Mouse (Mus musculus) small intestine, adult 2 months (tissue): ENCODE measurements around the gene Mxd3. TPM values are rescaled to one million over a fixed set of nuclear protein-coding genes. Genes with fewer than 3 reads are reported as not detected.
A peak's percentile ranks its signal among the peaks of the same experiment; 100 is the strongest.

Experiments
- H3K27ac ChIP-seq: fragments of 200-500 bp; 2 replicates; pipeline ENCODE4 v1.5.1; 2012; ENCODE audit warnings: low read depth, low read length, control low read depth, inconsistent platforms; ENCODE audit not compliant: insufficient read depth
- H3K27me3 ChIP-seq: fragments of 200-500 bp; 2 replicates; pipeline ENCODE4 v1.6.1; 2012; ENCODE audit warnings: mild to moderate bottlenecking, moderate library complexity, low read length, inconsistent platforms; ENCODE audit not compliant: control insufficient read depth, insufficient read depth
- H3K36me3 ChIP-seq: fragments of 200-500 bp; 2 replicates; pipeline ENCODE4 v1.6.1; 2012; ENCODE audit warnings: mild to moderate bottlenecking, low read length, control low read depth, inconsistent platforms; ENCODE audit not compliant: control insufficient read depth, insufficient read depth
- H3K4me1 ChIP-seq: fragments of 200-500 bp; 2 replicates; pipeline ENCODE4 v1.6.1; 2012; ENCODE audit warnings: low read length, inconsistent platforms, mixed read lengths; ENCODE audit not compliant: control insufficient read depth, insufficient read depth, insufficient read length
- H3K4me3 ChIP-seq: fragments of 200-500 bp; 2 replicates; pipeline ENCODE4 v1.5.1; 2012; ENCODE audit warnings: low read depth, mild to moderate bottlenecking, control low read depth, inconsistent platforms, low read length, moderate library complexity
- CTCF ChIP-seq: fragments of 200-500 bp; IDR thresholded peaks from 2 replicates; pipeline ENCODE4 v1.5.1; 2012; ENCODE audit warnings: low read depth, mild to moderate bottlenecking, control low read depth, inconsistent platforms, low read length, moderate library complexity, mixed read lengths; ENCODE audit not compliant: insufficient replicate concordance, insufficient read length; ENCODE audit errors: extremely low read depth
- POLR2A ChIP-seq: fragments of 200-500 bp; IDR thresholded peaks from 2 replicates; pipeline ENCODE4 v1.6.1; 2012; ENCODE audit warnings: low read depth, mild to moderate bottlenecking, control low read depth, inconsistent platforms, low read length, moderate library complexity
- WGBS: fragments of 180-500 bp; shearing (Covaris S2); methylation state at CpG from one replicate; pipeline ENCODE4 v1.1.7; 2018; 5-methylcytosine and 5-hydroxymethylcytosine counted together
- polyA plus RNA-seq: library from polyadenylated mRNA; depleted of rRNA; stranded (reverse); fragments of >200 nt; gene quantifications from 2 replicates; pipeline ENCODE4 v1.2.3, GENCODE M21; 2012

The Mxd3 gene
- polyA plus RNA-seq, 1 experiment = 8.5 TPM

DNA sequence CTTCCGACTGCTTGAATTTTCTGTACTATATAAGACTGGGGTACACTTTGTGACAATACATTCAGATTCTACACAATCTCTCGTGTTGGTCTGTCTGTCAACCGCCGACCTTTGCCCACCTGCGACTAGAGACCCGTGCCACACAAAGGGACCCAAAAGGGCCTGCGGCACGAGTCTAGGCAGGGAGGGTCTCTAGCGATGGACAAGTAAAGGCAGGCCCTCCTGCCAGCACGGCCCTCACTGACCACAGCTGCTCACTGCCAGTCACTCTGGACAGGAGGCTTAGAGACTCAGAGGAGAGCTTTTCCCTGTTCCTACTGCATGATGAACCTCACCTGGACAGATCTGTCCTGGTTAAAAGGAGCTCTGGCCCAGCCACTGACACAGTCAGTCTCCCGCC is 12.8 kb upstream of the Mxd3 start:
- 36% methylated on average over 11 of the region's 11 CpGs for WGBS
- H3K27ac ChIP-seq = no peak overlapping the region
- H3K4me3 ChIP-seq = no peak overlapping the region
- peaks cover 5% of the 10 kb centered on the region; the same call in 1 of the 2 replicates for H3K4me1 ChIP-seq
- no peaks in the 10 kb centered on the region for H3K27me3 ChIP-seq
- TF ChIP-seq CTCF = no peak
- no peak for TF ChIP-seq POLR2A
- peaks cover 32% of the 10 kb centered on the region for H3K36me3 ChIP-seq

DNA sequence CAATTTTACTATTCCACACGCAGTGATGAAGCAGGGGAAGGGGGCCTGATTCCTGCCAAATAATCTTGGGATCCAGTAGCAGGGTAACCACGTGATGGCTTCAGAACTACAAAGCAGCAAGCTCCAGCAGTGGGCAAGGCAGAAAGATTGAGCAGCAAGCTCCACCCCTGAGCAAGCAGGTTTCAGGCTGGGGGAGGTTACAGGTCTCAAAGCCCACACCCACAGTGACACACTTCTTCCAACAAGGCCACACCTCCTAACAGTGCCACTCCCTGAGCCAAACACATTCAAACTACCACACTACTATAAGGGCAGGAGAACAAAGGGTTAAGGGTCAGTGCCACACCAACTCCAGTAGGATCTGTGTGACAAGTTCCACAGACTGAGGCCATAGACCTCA is 9.6 kb upstream of the Mxd3 start:
- H3K36me3 ChIP-seq = peaks cover 1% of the 10 kb centered on the region; the same call in 1 of the 2 replicates
- WGBS = 17% methylated on average over 2 of the region's 2 CpGs
- H3K27ac ChIP-seq = peak overlapping the region; percentile 19
- no peaks in the 10 kb centered on the region for H3K27me3 ChIP-seq
- peaks cover 5% of the 10 kb centered on the region; the same call in 1 of the 2 replicates for H3K4me1 ChIP-seq
- TF ChIP-seq POLR2A = no peak
- TF ChIP-seq CTCF = no peak
- H3K4me3 ChIP-seq = no peak overlapping the region

DNA sequence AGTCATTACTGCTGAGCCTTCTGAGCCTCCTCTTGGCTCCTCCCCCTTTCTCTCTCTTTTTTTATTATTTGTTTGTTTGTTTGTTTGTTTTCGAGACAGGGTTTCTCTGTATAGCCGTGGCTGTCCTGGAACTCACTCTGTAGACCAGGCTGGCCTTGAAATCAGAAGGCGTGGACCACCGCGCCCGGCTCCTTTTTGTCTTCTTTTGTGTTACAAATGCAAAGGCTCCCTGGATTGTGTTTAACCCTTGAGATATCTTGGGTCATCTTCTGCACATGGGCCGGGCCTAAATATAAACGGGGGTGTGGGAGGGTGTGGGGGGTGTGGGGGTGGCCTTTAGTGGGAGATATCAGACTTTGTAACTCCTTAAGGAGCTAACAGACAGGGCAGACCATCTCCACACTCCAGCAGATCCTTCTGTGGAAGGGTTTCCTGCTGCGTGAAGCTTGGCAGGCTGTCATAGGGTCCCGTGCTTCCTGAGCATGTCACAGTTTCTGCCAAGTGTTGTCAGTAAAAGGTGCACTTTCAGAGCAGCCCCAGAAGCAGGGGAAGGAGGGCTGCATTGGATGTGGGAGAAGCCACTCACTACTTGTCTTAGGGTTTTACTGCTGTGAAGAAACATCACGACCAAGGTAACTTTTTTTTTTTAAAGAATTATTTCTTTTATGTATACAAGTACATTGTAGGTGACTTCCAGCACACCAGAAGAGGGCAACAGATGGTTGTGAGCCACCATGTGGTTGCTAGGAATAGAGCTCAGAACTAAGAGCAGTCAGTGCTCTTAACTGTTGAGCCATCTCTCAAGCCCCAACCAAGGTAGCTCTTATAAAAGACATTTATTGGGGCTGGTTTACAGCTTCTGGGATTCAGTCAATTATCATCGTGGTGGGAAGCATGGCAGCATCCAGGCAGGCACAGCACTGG is 8.8 kb upstream of the Mxd3 start:
- no peak overlapping the region for H3K4me3 ChIP-seq
- H3K27me3 ChIP-seq = no peaks in the 10 kb centered on the region
- H3K27ac ChIP-seq = no peak overlapping the region
- WGBS = 70% methylated on average over 12 of the region's 12 CpGs
- H3K36me3 ChIP-seq = no peaks in the 10 kb centered on the region
- TF ChIP-seq POLR2A = no peak
- no peak for TF ChIP-seq CTCF
- peaks cover 5% of the 10 kb centered on the region; the same call in 1 of the 2 replicates for H3K4me1 ChIP-seq

- H3K36me3 ChIP-seq = no peaks in the 10 kb centered on the region
- no peak overlapping the region for H3K4me3 ChIP-seq
- H3K27ac ChIP-seq = no peak overlapping the region
- TF ChIP-seq CTCF (no peak), POLR2A (no peak)
- peaks cover 5% of the 10 kb centered on the region; the same call in 1 of the 2 replicates for H3K4me1 ChIP-seq
- no peaks in the 10 kb centered on the region for H3K27me3 ChIP-seq
- 49% methylated on average over 10 of the region's 10 CpGs for WGBS
These were observed 7.8 kb upstream of the Mxd3 start for GRCm38 (mm10) chr13:55337341-55337975.

GRCm38 (mm10) chr13:55335701-55336100 is 6.1 kb upstream of the Mxd3 start:
- Histone ChIP-seq H3K4me1 (peaks cover 5% of the 10 kb centered on the region; the same call in 1 of the 2 replicates), H3K27me3 (no peaks in the 10 kb centered on the region), H3K27ac (no peak overlapping the region), H3K4me3 (no peak overlapping the region), H3K36me3 (no peaks in the 10 kb centered on the region)
- 87% methylated on average over 4 of the region's 4 CpGs for WGBS
- no peak for TF ChIP-seq CTCF
- no peak for TF ChIP-seq POLR2A

GRCm38 (mm10) chr13:55332331-55332730 is 2.7 kb upstream of the Mxd3 start:
- Histone ChIP-seq H3K27me3 (no peaks in the 10 kb centered on the region), H3K36me3 (no peaks in the 10 kb centered on the region), H3K27ac (no peak overlapping the region), H3K4me3 (no peak overlapping the region), H3K4me1 (peaks cover 9% of the 10 kb centered on the region)
- WGBS = 82% methylated on average over 3 of the region's 3 CpGs
- TF ChIP-seq POLR2A = no peak
- no peak for TF ChIP-seq CTCF

DNA sequence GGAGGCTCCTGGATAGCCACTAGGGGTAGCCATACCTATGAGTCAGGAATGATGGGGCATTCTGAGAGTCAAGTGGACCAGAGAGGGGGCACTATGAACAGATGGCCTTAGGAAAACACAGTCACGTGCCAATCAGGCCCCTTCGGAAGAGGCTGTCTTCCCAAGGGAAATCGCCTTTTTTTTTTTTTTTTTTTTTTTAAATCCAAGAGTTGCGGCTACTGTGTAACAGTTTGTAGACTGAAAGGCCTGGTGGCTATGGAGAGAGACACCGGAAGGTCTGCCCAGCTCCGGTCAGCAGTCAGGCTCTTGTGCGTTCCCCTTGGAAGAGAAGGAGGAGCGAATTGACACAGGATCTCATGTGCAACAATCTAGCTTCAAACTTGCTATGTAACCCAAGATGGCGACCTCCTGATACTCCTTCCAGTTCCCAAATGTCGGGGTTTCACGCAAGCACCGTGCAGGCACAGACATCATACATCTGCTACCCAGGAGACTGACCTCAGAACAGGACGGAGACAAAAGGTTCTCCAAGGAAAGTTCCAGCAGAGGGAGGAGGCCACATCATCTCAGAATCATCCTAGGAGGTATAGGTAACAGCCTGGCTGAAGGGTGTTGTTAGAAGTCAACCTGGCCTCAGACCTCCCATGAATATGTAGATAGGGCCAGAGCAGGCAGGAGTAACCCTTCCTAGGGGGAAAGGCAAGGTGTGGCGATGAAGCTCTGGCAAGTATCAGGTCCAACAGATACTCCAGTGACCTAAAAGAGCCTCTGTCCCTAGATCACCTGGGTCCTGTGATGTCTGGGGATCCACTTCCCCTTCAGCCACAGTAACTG is 1.2 kb upstream of the Mxd3 start:
- Histone ChIP-seq H3K4me1 (peaks cover 9% of the 10 kb centered on the region), H3K27ac (no peak overlapping the region), H3K4me3 (peak overlapping the region; percentile 95), H3K36me3 (peaks cover 4% of the 10 kb centered on the region), H3K27me3 (no peaks in the 10 kb centered on the region)
- 68% methylated on average over 14 of the region's 14 CpGs for WGBS
- peak; percentile 32; the same call in 1 of the 2 replicates for TF ChIP-seq CTCF
- no peak for TF ChIP-seq POLR2A
